Mouse (Mus musculus) heart, postnatal 0 days (tissue): Measurements from ENCODE around the gene Dock6. TPM values are rescaled to one million over a fixed set of nuclear protein-coding genes. Genes with fewer than 3 reads are reported as not detected.
A peak's percentile ranks its signal among the peaks of the same experiment; 100 is the strongest.

Source experiments
- ATAC-seq: fragments of 200-750 bp; cut with Nextera tagmentation; 2 replicates; pipeline ENCODE4 v1.8.0; 2017; ENCODE audit warnings: low read depth, moderate number of reproducible peaks, moderate library complexity; ENCODE audit not compliant: insufficient read depth
- DNase-seq: peaks from one replicate; pipeline ENCODE4 v3.0.0-alpha.2; 2016; ENCODE audit warnings: low spot score
- H3K27ac ChIP-seq: fragments of 300-500 bp; sonication (generic); 2 replicates; pipeline ENCODE4 v1.5.1; 2014; ENCODE audit warnings: low read depth, mild to moderate bottlenecking
- H3K27me3 ChIP-seq: fragments of 300-500 bp; sonication (generic); 2 replicates; pipeline ENCODE4 v1.6.1; 2014; ENCODE audit warnings: low read length, mixed read lengths; ENCODE audit not compliant: control insufficient read depth, insufficient read depth
- H3K36me3 ChIP-seq: fragments of 300-500 bp; sonication (generic); replicated peaks from 2 replicates; pipeline ENCODE4 v1.6.1; 2014; ENCODE audit warnings: low read length, mixed read lengths; ENCODE audit not compliant: control insufficient read depth, insufficient read depth
- H3K4me1 ChIP-seq: fragments of 300-500 bp; sonication (generic); 2 replicates; pipeline ENCODE4 v1.6.1; 2014; ENCODE audit warnings: antibody characterized with exemption; ENCODE audit not compliant: control insufficient read depth, insufficient read depth
- H3K4me2 ChIP-seq: fragments of 300-500 bp; sonication (generic); 2 replicates; pipeline ENCODE4 v1.6.1; 2014; ENCODE audit warnings: low read depth, mild to moderate bottlenecking, low read length, moderate library complexity
- H3K4me3 ChIP-seq: fragments of 300-500 bp; sonication (generic); 2 replicates; pipeline ENCODE4 v1.5.1; 2014; ENCODE audit warnings: low read depth, low read length
- H3K9ac ChIP-seq: fragments of 300-500 bp; sonication (generic); replicated peaks from 2 replicates; pipeline ENCODE4 v1.6.1; 2014; ENCODE audit warnings: low read depth, low read length, mixed read lengths
- H3K9me3 ChIP-seq: fragments of 300-500 bp; sonication (generic); replicated peaks from 2 replicates; pipeline ENCODE4 v1.6.1; 2016; ENCODE audit warnings: low read length; ENCODE audit not compliant: control insufficient read depth
- CTCF ChIP-seq: IDR thresholded peaks from 2 replicates; pipeline ENCODE4 v1.5.1; 2016; ENCODE audit warnings: antibody characterized with exemption, control low read depth, low read depth
- EP300 ChIP-seq: IDR thresholded peaks from 2 replicates; pipeline ENCODE4 v1.6.1; 2016; ENCODE audit warnings: antibody characterized with exemption, low read depth
- WGBS: fragments of 180-500 bp; shearing (Covaris S2); extraction: QIAGEN DNeasy Blood & Tissue Kit; methylation state at CpG from one replicate; pipeline ENCODE4 v1.1.7; 2014; 5-methylcytosine and 5-hydroxymethylcytosine counted together
- polyA plus RNA-seq: library from polyadenylated mRNA; unstranded; fragments of >200 nt; fragmentation: Nextera tagmentation; extraction: Ambion mirVana; gene quantifications from 2 replicates; pipeline ENCODE4 v1.2.1, GENCODE M21; 2015
- total RNA-seq: library from RNA; depleted of rRNA; stranded (reverse); fragments of >200 nt; gene quantifications from 2 replicates; pipeline ENCODE4 v1.2.3, GENCODE M21; 2014; ENCODE audit warnings: low replicate concordance

The Dock6 gene
- total and polyA plus RNA-seq, 2 experiments from 2014 or later: 22.7 to 38.5 TPM

GRCm38 (mm10) chr9:21767896-21768295 lies 84.5 kb downstream of the Dock6 start:
- peaks cover 32% of the 10 kb centered on the region for H3K4me1 ChIP-seq
- no peak overlapping the region for H3K4me3 ChIP-seq
- 56% methylated on average over 11 of the region's 11 CpGs for WGBS
- H3K36me3 ChIP-seq: peaks cover 48% of the 10 kb centered on the region
- H3K9ac ChIP-seq: no peak overlapping the region
- no peak for TF ChIP-seq CTCF
- TF ChIP-seq EP300: 0 out of 2 replicates have a peak, but pooled peaks have one; percentile 9
- H3K27ac ChIP-seq: peak overlapping the region; percentile 84
- H3K27me3 ChIP-seq: no peaks in the 10 kb centered on the region
- no peaks in the 10 kb centered on the region for H3K9me3 ChIP-seq
- ATAC-seq: peak; percentile 71
- H3K4me2 ChIP-seq: no peak overlapping the region
- peak; percentile 52 for DNase-seq

GRCm38 (mm10) chr9:21764084-21764999 lies 88.1 kb downstream of the Dock6 start:
- Histone ChIP-seq H3K9me3 (no peaks in the 10 kb centered on the region), H3K36me3 (0 out of 2 replicates have a peak, but pooled peaks cover 23% of the 10 kb centered on the region), H3K27me3 (no peaks in the 10 kb centered on the region), H3K4me3 (no peak overlapping the region), H3K4me2 (no peak overlapping the region), H3K27ac (no peak overlapping the region), H3K4me1 (peaks cover 34% of the 10 kb centered on the region), H3K9ac (no peak overlapping the region)
- no peak for ATAC-seq
- TF ChIP-seq CTCF: 0 out of 2 replicates have a peak, but pooled peaks have one; percentile 2
- no peak for TF ChIP-seq EP300
- WGBS: 93% methylated on average over 6 of the region's 6 CpGs
- DNase-seq: no peak

GRCm38 (mm10) chr9:21762135-21762534 lies 90.3 kb downstream of the Dock6 start:
- Histone ChIP-seq H3K4me3 (no peak overlapping the region), H3K9ac (no peak overlapping the region), H3K4me1 (peaks cover 23% of the 10 kb centered on the region; the same call in 1 of the 2 replicates), H3K27me3 (no peaks in the 10 kb centered on the region), H3K4me2 (peak overlapping the region; percentile 9; the same call in 1 of the 2 replicates), H3K9me3 (no peaks in the 10 kb centered on the region), H3K36me3 (peaks cover 13% of the 10 kb centered on the region; the same call in 1 of the 2 replicates), H3K27ac (peak overlapping the region; percentile 84)
- peak; percentile 50 for DNase-seq
- TF ChIP-seq EP300 (no peak), CTCF (no peak)
- ATAC-seq: peak; percentile 21

- under 1% methylated on average over 54 of the region's 54 CpGs for WGBS
- H3K36me3 ChIP-seq: peaks cover 5% of the 10 kb centered on the region; the same call in 1 of the 2 replicates
- peak within 1 kb of the TSS; percentile 65 for H3K9ac ChIP-seq
- H3K4me2 ChIP-seq: peak within 1 kb of the TSS; percentile 97
- H3K4me1 ChIP-seq: peaks cover 23% of the 10 kb centered on the region; the same call in 1 of the 2 replicates
- TF ChIP-seq CTCF (peak; percentile 51), EP300 (no peak)
- peak within 1 kb of the TSS; percentile 80 for H3K4me3 ChIP-seq
- peak within 1 kb of the TSS; percentile 69 for H3K27ac ChIP-seq
- H3K9me3 ChIP-seq: no peaks in the 10 kb centered on the region
- ATAC-seq (peak; percentile 94), DNase-seq (peak; percentile 96)
- H3K27me3 ChIP-seq: no peaks in the 10 kb centered on the region
Measured at GRCm38 (mm10) chr9:21760155-21761088, 92.0 kb downstream of the Dock6 start, which contains the start of gene Spc24. Gene Spc24, minus strand, starts transcription at chr9:21760303.

- Histone ChIP-seq H3K4me3 (peak overlapping the region; percentile 80), H3K27ac (no peak overlapping the region), H3K36me3 (peaks cover 5% of the 10 kb centered on the region; the same call in 1 of the 2 replicates), H3K27me3 (no peaks in the 10 kb centered on the region), H3K4me1 (peaks cover 28% of the 10 kb centered on the region), H3K4me2 (peak overlapping the region; percentile 97), H3K9me3 (no peaks in the 10 kb centered on the region), H3K9ac (peak overlapping the region; percentile 65)
- WGBS: under 1% methylated on average over 20 of the region's 20 CpGs
- TF ChIP-seq EP300 (no peak), CTCF (no peak)
- DNase-seq (no peak), ATAC-seq (no peak)
Measured at GRCm38 (mm10) chr9:21759718-21760117, 92.7 kb downstream of the Dock6 start.
